Mouse (Mus musculus) cortical plate, adult 2 months (tissue): ENCODE measurements around the gene Adat1.

Source experiments
- CTCF ChIP-seq: fragments of 200-500 bp; IDR thresholded peaks from 2 replicates; pipeline ENCODE4 v1.5.1; 2011; ENCODE audit warnings: mild to moderate bottlenecking, control low read depth, low read length; ENCODE audit not compliant: insufficient read depth; ENCODE audit errors: extremely low read depth
- POLR2A ChIP-seq: fragments of 200-500 bp; IDR thresholded peaks from 2 replicates; pipeline ENCODE4 v1.6.1; 2011; ENCODE audit warnings: mild to moderate bottlenecking, low read length, control low read depth; ENCODE audit not compliant: insufficient read depth; ENCODE audit errors: extremely low read depth

- no peak for TF ChIP-seq CTCF
- no peak for TF ChIP-seq POLR2A
Observed at GRCm38 (mm10) chr8:111961330-111961729, 30.8 kb downstream of the Adat1 start.
